Mouse (Mus musculus) liver, postnatal 0 days (tissue): ENCODE results near the gene Hps5. TPM values are rescaled to one million over a fixed set of nuclear protein-coding genes. Genes with fewer than 3 reads are reported as not detected.

ENCODE experiments used
- ATAC-seq: fragments of 200-750 bp; cut with Nextera tagmentation; 2 replicates; pipeline ENCODE4 v1.8.0; 2017; ENCODE audit warnings: mild to moderate bottlenecking, moderate library complexity
- DNase-seq: peaks from one replicate; pipeline ENCODE4 v3.0.0-alpha.2; 2016
- H3K27ac ChIP-seq: fragments of 300-500 bp; sonication (generic); 2 replicates; pipeline ENCODE4 v1.5.1; 2014; ENCODE audit warnings: antibody characterized with exemption, moderate library complexity, mild to moderate bottlenecking, low read depth
- H3K27me3 ChIP-seq: fragments of 300-500 bp; sonication (generic); 2 replicates; pipeline ENCODE4 v1.6.1; 2014; ENCODE audit warnings: low read length, control low read depth, mixed read lengths; ENCODE audit not compliant: insufficient read depth
- H3K36me3 ChIP-seq: fragments of 300-500 bp; sonication (generic); replicated peaks from 2 replicates; pipeline ENCODE4 v1.6.1; 2014; ENCODE audit warnings: mild to moderate bottlenecking, control low read depth, low read length, moderate library complexity, mixed read lengths; ENCODE audit not compliant: insufficient read depth
- H3K4me1 ChIP-seq: fragments of 300-500 bp; sonication (generic); 2 replicates; pipeline ENCODE4 v1.6.1; 2014; ENCODE audit warnings: antibody characterized with exemption, mild to moderate bottlenecking, control low read depth; ENCODE audit not compliant: insufficient read depth
- H3K4me2 ChIP-seq: fragments of 300-500 bp; sonication (generic); 2 replicates; pipeline ENCODE4 v1.6.1; 2014; ENCODE audit warnings: low read depth, mild to moderate bottlenecking, low read length, moderate library complexity, mixed read lengths
- H3K4me3 ChIP-seq: fragments of 300-500 bp; sonication (generic); 2 replicates; pipeline ENCODE4 v1.5.1; 2014; ENCODE audit warnings: low read depth, low read length
- H3K9ac ChIP-seq: fragments of 300-500 bp; sonication (generic); replicated peaks from 2 replicates; pipeline ENCODE4 v1.6.1; 2014; ENCODE audit warnings: mild to moderate bottlenecking, moderate library complexity
- H3K9me3 ChIP-seq: fragments of 300-500 bp; sonication (generic); 2 replicates; pipeline ENCODE4 v1.6.1; 2016; ENCODE audit warnings: mild to moderate bottlenecking, control low read depth, low read length, mixed read lengths
- CTCF ChIP-seq: sonication (generic); IDR thresholded peaks from 2 replicates; pipeline ENCODE4 v1.5.1; 2016; ENCODE audit warnings: antibody characterized with exemption, low read depth
- EP300 ChIP-seq: IDR thresholded peaks from 2 replicates; pipeline ENCODE4 v1.6.1; 2016; ENCODE audit warnings: antibody characterized with exemption, low read depth, mild to moderate bottlenecking
- WGBS: fragments of 180-500 bp; shearing (Covaris S2); extraction: QIAGEN DNeasy Blood & Tissue Kit; methylation state at CpG from one replicate; pipeline ENCODE4 v1.1.7; 2014; ENCODE audit not compliant: insufficient replicate concordance; 5-methylcytosine and 5-hydroxymethylcytosine counted together
- polyA plus RNA-seq: library from polyadenylated mRNA; unstranded; fragments of >200 nt; fragmentation: Nextera tagmentation; extraction: Ambion mirVana; gene quantifications from 2 replicates; pipeline ENCODE4 v1.2.1, GENCODE M21; 2015

Gene Hps5
- polyA plus RNA-seq, 1 experiment from 2014 or later: 3.6 TPM

GRCm38 (mm10) chr7:46732458-46732857 is 63.4 kb downstream of the Hps5 start, which contains the start of gene Saa4:
Saa4 (minus strand) TSS chr7:46732603.
- Histone ChIP-seq H3K36me3 (no peaks in the 10 kb centered on the region), H3K4me3 (peak within 1 kb of the TSS; percentile 32), H3K4me1 (0 out of 2 replicates have a peak, but pooled peaks cover 4% of the 10 kb centered on the region), H3K27me3 (no peaks in the 10 kb centered on the region), H3K4me2 (peak within 1 kb of the TSS; percentile 58), H3K27ac (peak within 1 kb of the TSS; percentile 34; the same call in 1 of the 2 replicates), H3K9me3 (no peaks in the 10 kb centered on the region), H3K9ac (no peak within 1 kb of the TSS; the same call in 1 of the 2 replicates)
- DNase-seq (no peak), ATAC-seq (peak; percentile 53; the same call in 1 of the 2 replicates)
- no peak for TF ChIP-seq CTCF
- no peak for TF ChIP-seq EP300
- WGBS: 57% methylated on average over 4 of the region's 4 CpGs

GRCm38 (mm10) chr7:46727584-46727983 is 68.3 kb downstream of the Hps5 start:
- H3K4me2 ChIP-seq: no peak overlapping the region
- no peak for ATAC-seq
- no peaks in the 10 kb centered on the region for H3K9me3 ChIP-seq
- H3K27me3 ChIP-seq: no peaks in the 10 kb centered on the region
- H3K27ac ChIP-seq: no peak overlapping the region
- H3K36me3 ChIP-seq: no peaks in the 10 kb centered on the region
- WGBS: 71% methylated on average over 1 of the region's 1 CpGs
- no peak overlapping the region for H3K9ac ChIP-seq
- TF ChIP-seq EP300 (no peak), CTCF (no peak)
- H3K4me3 ChIP-seq: no peak overlapping the region
- 0 out of 2 replicates have a peak, but pooled peaks cover 4% of the 10 kb centered on the region for H3K4me1 ChIP-seq
- DNase-seq: no peak

GRCm38 (mm10) chr7:46724396-46724795 is 71.5 kb downstream of the Hps5 start:
- Histone ChIP-seq H3K4me2 (no peak overlapping the region), H3K36me3 (no peaks in the 10 kb centered on the region), H3K4me1 (no peaks in the 10 kb centered on the region; the same call in 1 of the 2 replicates), H3K4me3 (no peak overlapping the region), H3K9ac (no peak overlapping the region), H3K9me3 (no peaks in the 10 kb centered on the region), H3K27ac (no peak overlapping the region), H3K27me3 (no peaks in the 10 kb centered on the region)
- WGBS: 58% methylated on average over 5 of the region's 5 CpGs
- DNase-seq (no peak), ATAC-seq (no peak)
- no peak for TF ChIP-seq EP300
- no peak for TF ChIP-seq CTCF

- ATAC-seq (no peak), DNase-seq (no peak)
- Histone ChIP-seq H3K4me3 (no peak overlapping the region), H3K27me3 (no peaks in the 10 kb centered on the region), H3K9ac (no peak overlapping the region), H3K9me3 (no peaks in the 10 kb centered on the region), H3K36me3 (no peaks in the 10 kb centered on the region), H3K4me1 (peaks cover 5% of the 10 kb centered on the region), H3K4me2 (no peak overlapping the region), H3K27ac (no peak overlapping the region)
- TF ChIP-seq EP300: no peak
- TF ChIP-seq CTCF: no peak
- WGBS: 56% methylated on average over 3 of the region's 3 CpGs
Observed at GRCm38 (mm10) chr7:46723849-46724248, 72.0 kb downstream of the Hps5 start.

GRCm38 (mm10) chr7:46723354-46723753 is 72.5 kb downstream of the Hps5 start:
- Histone ChIP-seq H3K4me1 (peaks cover 5% of the 10 kb centered on the region), H3K9ac (no peak overlapping the region), H3K27me3 (no peaks in the 10 kb centered on the region), H3K27ac (no peak overlapping the region), H3K36me3 (no peaks in the 10 kb centered on the region), H3K9me3 (no peaks in the 10 kb centered on the region), H3K4me2 (no peak overlapping the region), H3K4me3 (no peak overlapping the region)
- ATAC-seq (no peak), DNase-seq (no peak)
- TF ChIP-seq EP300 (no peak), CTCF (no peak)
- 86% methylated on average over 6 of the region's 6 CpGs for WGBS

- 67% methylated on average over 9 of the region's 9 CpGs for WGBS
- Histone ChIP-seq H3K27me3 (no peaks in the 10 kb centered on the region), H3K9me3 (no peaks in the 10 kb centered on the region), H3K4me2 (no peak overlapping the region), H3K4me1 (peaks cover 5% of the 10 kb centered on the region), H3K27ac (no peak overlapping the region), H3K36me3 (no peaks in the 10 kb centered on the region), H3K9ac (no peak overlapping the region), H3K4me3 (no peak overlapping the region)
- no peak for TF ChIP-seq EP300
- no peak for ATAC-seq
- DNase-seq: no peak
Observed at GRCm38 (mm10) chr7:46720460-46720859, 75.4 kb downstream of the Hps5 start.

GRCm38 (mm10) chr7:46719526-46719925 is 76.3 kb downstream of the Hps5 start:
- Histone ChIP-seq H3K9me3 (no peaks in the 10 kb centered on the region), H3K4me1 (peaks cover 5% of the 10 kb centered on the region), H3K27ac (0 out of 2 replicates have a peak overlapping the region, but pooled peaks have one; percentile 2), H3K36me3 (no peaks in the 10 kb centered on the region), H3K4me3 (no peak overlapping the region), H3K9ac (no peak overlapping the region), H3K27me3 (no peaks in the 10 kb centered on the region), H3K4me2 (no peak overlapping the region)
- peak; percentile 89 for ATAC-seq
- DNase-seq: peak; percentile 66
- 50% methylated on average over 7 of the region's 7 CpGs for WGBS
- TF ChIP-seq EP300 (peak; percentile 76), CTCF (no peak)
